Mouse (Mus musculus) heart, adult 2 months (tissue): ENCODE data around the gene Stk33.

Experiments
- CTCF ChIP-seq: fragments of 200-600 bp; IDR thresholded peaks from 2 replicates; pipeline ENCODE4 v1.8.1; 2022; ENCODE audit warnings: antibody characterized with exemption, mild to moderate bottlenecking, moderate library complexity
- POLR2A ChIP-seq: fragments of 200-500 bp; IDR thresholded peaks from 2 replicates; pipeline ENCODE4 v1.6.1; 2011; ENCODE audit warnings: mild to moderate bottlenecking, low read depth, low read length, control low read depth; ENCODE audit not compliant: insufficient read depth

DNA sequence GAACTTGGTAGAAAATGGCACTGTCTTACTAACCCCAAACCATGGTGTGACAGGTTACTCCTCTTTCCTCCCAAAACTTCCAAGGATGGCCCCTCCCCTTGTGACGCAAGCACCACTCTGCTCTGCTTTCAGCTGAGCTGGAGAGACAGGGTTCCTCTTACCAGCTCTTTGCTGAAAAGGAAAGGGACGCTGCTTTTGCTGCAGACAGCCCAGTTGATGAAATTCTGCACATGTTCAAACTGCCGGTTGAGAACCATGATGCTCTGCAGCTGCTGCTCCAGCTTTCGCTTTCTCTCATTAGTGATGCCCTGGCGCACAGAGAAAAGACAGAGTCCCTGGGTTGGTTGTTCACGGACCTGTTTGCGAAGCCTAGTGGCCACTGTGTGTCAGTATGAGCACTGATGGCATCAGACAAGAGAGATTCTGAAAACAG lies 41.9 kb upstream of the Stk33 start:
- TF ChIP-seq POLR2A (no peak), CTCF (peak; percentile 47)
